Mouse (Mus musculus): ENCODE data around the gene Psmb3. TPM values are rescaled to one million over a fixed set of nuclear protein-coding genes. Genes with fewer than 3 reads are reported as not detected.
"Not testable (repeated sequence)": the region's sequence is repeated elsewhere in the genome, so short reads cannot be mapped to it uniquely, and the experiment has no call there.

Gene Psmb3
- total RNA-seq, 2 experiments from 2014 or later, result 146 to 154 TPM

DNA sequence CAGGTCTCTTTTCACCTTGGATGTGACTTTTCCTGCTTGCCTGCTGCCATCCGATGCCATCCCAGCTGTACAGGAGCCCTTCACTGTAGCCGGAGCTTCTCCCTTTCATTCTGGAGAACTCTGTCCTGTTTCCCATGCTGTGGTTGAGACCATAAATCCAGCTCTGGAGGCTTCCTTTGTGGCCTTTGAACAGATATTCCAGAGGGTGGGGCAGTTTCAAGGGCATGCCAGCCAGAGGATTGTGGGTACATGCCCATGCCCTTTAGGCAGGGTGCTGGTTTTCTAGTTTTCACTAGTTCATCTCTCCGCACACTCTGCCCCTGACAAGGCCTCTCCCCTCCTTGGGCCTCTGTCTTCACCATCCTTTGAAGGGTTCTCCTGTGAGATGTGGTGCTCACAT lies 16.1 kb upstream of the Psmb3 start:
- intact Hi-C loops (cut with DNase I; ENCODE audit: low total_unique reads), result no loop called here
- no peak for DNase-seq

DNA sequence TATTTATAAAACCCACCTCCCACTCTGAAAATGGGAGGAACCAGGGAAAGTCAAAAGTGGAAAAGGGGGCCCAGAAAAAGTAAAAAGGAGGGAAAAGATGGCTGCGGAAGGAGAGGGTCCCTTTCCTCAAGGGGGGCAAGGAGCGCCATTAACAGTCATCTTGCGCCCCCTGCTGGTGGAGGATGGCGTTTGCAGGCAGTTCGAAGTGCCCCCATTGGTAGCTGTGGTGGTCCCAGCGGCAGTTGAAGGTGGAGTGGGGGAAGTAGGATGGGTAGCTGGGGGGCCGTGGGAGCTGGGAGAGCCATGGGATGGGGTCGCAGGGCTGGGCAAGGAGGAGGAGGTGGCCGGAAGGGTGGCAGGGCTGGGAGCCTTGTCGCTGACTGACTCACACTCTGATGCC lies 13.3 kb upstream of the Psmb3 start:
- intact Hi-C loops (cut with DNase I; ENCODE audit: low total_unique reads), result loop anchor here (2.0 kb wide), 2 partner anchors 43 to 49 kb away; no protein-coding TSS in a partner anchor
- peak; percentile 57 for DNase-seq

DNA sequence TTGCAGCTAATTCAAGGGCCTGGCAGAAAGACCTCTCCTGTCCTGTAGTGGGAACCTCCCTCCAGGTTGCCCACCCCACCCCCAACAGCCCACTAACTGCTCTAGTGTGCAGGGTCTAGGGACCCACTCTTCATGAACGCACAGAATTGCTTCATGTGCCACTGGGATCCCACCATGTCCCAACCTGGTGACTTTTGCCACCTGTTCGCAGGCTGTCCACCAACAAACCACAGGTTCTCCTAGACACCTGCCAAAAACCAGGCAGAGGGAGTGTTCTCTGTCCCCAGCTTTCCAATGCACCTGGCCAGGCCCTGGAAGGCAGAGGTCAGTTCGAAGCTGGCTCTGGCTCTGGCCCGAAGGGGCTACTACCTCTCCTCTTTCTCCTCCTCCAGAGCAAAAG lies 8.8 kb upstream of the Psmb3 start:
- DNase-seq, result no peak
- intact Hi-C loops (cut with DNase I; ENCODE audit: low total_unique reads), result no loop called here

DNA sequence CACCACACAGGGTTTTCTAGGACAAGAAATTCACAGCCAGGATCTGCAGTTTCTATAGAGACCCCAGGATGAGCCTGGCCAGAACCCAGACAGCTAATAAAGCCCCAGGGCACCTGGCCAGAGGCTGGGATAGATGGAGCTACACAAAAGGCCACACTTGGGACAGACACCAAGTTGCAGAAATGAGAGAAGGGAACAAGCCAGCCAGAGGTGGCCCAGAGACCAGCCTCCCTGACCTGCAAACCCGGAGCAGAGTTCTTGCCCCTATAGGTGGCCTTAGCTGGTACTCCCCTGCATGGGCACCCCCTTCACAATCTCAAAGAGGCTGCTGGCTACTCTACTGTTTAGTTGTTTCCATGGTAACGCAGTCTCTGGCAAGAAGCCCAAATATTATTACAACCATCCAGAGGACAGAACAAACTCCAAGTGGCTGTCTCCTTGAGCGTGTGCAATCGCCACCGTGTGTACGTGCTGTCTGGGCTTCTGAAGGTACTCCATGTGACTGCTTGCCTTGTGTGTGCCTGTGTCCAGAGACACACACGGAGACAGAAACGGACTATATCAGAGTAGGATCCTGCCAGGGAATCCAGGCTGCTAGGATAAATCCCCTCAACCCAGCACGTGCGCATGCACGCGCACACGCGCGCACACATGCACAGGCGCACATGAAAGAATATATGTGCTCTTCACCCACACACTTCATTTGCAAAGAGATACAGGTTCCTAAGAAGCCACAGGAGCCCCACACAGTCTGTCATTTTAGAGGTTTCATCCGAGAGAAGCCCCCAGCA lies 8.1 kb upstream of the Psmb3 start:
- intact Hi-C loops (cut with DNase I; ENCODE audit: low total_unique reads), result no loop called here
- DNase-seq, result no peak

DNA sequence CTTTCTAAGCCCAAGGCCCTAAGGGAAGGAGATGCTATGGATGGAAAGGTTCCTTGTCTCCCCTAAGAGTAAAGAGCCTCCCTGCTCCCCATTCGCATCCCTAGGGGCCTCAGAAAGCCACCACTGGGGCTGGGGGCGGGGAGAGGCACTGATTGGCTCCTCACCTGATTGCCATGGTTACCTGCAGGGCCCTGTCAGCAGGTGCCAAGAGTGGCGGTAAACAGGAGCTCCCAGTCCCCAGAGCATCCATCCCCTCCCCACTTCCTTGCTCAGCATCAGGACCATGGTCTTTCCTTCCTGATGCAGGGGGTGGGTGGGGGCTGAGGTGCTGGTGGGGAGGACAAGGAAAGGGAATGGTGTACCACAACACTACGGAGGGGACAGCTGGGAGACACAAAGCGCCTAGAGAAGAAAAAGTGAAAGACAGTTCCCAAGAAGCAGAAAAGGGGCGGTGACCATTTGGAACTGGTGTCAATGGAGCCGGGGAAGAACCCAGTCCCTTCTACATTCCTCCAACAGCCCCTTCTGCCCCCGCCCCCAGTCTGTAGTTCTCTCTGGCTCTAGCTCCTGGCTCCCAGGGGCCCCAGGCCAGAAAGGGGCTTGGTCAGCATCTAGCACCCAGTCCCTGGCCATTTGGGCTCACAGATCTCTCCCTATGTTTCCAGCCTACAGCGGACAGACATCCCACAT lies 7.3 kb upstream of the Psmb3 start:
- intact Hi-C loops (cut with DNase I; ENCODE audit: low total_unique reads), result no loop called here
- no peak for DNase-seq

DNA sequence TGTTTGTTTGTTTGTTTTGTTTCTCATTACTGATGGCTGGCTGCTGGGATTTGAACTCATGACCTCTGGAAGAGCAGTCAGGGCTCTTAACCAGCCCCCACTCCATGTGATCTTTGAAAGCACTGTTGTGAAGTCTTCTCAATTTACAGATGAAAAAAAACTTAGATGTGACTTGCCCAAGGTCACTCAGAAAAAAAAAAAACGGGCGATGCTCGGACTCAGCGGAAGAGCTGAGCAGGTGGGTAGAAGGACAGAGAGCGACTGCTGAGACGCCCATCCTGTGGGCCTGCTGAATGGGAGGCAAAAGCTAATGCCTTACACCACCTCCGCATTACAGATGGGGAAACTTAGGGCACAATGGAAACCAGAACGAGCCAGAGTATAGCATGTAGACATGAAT lies 6.5 kb upstream of the Psmb3 start:
- intact Hi-C loops (cut with DNase I; ENCODE audit: low total_unique reads), result no loop called here
- DNase-seq, result no peak

DNA sequence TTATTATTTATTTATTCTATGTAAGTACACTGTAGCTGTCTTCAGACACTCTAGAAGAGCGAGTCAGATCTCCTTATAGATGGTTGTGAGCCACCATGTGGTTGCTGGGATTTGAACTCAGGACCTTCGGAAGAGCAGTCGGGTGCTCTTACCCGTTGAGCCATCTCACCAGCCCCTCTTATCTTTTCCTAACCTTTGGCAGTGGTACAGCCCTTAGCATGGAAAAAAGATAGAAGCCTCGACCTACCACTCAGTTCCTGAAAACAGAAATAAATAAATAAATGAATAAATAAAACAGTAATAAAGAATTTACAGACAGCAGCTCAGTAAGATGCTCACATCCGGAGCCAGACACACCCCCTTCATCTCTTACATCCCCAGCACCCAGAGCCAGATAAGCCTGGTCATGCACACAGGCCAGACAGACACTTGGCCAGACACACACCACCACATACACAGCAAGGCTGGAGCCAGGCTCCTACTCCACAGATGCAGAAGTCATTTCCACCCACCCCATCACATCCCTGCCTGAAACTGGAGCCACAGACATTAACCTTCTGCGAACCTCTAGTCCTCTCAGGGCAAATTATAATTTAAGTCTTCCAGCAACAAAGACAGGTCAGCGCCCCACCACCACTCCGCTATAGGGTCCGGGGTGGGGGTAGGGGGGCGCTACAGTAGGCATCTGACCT lies 5.9 kb upstream of the Psmb3 start:
- no peak for DNase-seq
- intact Hi-C loops (cut with DNase I; ENCODE audit: low total_unique reads), result no loop called here

DNA sequence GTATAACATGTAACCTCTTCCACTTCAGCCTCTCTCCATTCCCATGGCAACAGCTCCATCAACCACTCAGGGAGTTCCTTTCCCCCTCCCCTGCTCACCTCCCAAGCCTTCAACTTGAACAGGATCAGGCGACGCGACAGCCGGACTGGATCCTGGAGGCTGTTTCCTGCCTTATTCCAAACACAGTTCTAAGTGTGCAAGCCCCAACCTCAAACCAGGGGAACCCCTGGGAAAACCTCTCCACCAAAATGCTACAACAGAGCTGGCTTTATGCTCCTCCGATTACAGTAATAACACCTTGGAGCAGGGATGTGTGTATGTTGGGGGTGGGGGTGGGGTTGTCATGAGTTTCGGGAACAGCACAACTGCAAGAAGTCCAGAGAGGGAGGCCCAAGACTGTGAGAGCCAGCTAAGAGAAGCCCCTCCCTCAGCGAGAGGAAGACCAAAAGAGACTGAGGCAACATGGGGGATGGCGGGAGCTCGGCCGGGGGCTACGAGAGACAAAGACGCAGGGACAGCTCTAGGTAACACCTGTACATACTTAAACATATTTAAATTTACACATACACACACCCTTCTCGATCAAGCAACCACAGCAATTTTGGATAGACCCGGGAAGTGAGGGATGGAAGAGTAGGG lies 5.2 kb upstream of the Psmb3 start:
- intact Hi-C loops (cut with DNase I; ENCODE audit: low total_unique reads), result no loop called here

DNA sequence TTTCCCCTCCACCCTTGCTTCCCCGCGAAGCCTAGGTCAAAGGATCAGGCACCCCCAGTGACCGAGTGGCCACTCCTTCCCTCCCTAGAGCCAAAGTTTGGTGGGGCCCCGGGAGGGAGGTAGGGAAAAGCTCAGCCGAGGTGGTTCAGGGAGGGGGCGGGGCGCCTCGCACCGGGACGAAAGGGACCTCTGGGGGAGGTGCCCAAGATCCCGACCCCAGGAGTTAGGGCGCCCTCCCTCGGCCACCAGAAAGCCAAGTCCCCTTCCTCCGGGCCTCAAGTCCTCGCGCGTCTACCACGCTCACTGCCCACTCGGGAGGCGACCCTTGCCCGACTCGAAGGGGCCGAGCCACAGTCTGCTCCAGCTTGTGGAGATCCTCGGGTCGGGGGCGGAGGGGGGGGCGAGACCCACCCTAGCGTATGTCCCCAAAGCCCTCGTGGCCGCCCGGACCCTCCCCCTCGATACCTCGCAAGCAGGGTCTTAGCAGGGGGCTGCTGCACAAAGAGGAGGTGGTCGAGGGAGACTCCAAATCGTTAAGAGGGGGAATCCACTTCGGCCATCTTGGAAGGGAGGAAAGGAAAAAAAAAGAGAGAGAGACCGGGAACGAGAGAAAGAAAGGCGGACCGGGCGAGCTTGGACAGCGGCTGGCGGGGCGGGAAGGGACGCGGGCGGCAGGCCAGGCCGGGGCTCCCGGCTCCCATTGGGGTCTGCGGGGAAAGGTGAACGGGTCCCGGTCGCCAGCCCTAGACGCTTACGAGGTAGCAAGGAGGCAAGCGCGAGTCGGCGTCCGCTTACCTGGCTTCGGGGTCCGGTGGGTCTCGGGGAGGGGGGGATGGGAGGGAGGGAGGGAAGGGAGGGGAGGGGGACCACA lies 4.2 kb upstream of the Psmb3 start:
- intact Hi-C loops (cut with DNase I; ENCODE audit: low total_unique reads), result no loop called here
- DNase-seq, result peak; percentile 80

More for the DNA sequence above, 5.2 kb upstream of the Psmb3 start:
- no peak for DNase-seq

DNA sequence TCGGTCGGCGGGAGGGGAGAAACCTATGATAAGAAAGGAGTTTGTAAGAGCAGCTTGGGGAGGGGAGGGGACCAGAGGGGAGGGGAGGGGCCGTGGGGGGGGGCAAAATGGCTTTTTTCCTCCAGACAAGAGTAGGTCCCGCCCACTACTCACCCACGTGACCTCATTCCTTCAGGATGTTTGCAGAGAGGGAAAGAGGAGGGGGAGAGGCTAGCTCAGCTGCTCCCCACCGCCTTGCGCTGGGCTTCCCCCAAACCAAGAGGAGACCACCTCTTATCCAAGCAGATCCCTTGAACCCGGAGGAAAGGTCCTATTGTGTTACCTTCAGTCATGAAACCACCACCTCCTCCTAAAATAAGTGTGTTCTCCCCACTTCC lies 3.6 kb upstream of the Psmb3 start:
- intact Hi-C loops (cut with DNase I; ENCODE audit: low total_unique reads), result no loop called here

DNA sequence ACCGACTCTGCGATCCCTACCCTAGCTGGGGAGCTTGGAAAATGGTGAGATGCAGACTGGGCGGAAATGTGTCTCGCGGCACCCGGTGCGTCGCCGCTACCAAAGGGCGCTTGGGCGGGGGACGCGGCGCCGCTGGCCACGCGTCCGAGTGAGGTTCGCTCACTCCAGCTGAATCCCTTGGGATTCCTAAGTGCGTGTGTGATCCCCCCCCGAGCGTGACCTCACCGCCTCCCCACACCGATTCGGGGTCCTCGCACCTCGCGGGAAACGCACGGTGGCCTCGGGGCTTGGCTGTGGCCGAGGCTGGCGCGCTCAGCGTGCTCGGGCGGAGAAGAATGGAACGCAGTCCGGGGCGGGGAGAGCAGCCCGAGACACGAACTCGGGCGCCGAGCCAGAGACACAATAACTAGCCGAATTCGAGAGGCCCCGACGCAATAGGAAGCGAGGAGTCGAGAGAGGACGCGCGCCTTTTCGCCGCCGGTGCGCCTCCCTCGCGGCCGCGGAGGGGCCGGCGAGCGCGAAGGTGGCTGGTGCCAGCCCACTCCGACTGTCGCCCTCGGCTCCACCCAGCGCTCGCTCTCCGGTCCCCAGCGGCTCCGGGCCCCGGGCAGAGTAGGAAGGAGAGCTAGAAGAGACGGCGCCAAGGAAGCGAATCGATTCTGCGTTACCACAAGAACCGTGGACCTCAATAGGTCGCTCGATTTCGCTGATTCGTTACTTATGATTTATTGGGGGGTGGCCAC lies 3.0 kb upstream of the Psmb3 start, which contains the start of gene Pcgf2:
Gene Pcgf2, minus strand, starts transcription at position 495 of the 743 bp plus-strand sequence.
- intact Hi-C loops (cut with DNase I; ENCODE audit: low total_unique reads), result no loop called here
- DNase-seq, result peak; percentile 87

More for the DNA sequence above, 3.6 kb upstream of the Psmb3 start:
- peak; percentile 88 for DNase-seq

DNA sequence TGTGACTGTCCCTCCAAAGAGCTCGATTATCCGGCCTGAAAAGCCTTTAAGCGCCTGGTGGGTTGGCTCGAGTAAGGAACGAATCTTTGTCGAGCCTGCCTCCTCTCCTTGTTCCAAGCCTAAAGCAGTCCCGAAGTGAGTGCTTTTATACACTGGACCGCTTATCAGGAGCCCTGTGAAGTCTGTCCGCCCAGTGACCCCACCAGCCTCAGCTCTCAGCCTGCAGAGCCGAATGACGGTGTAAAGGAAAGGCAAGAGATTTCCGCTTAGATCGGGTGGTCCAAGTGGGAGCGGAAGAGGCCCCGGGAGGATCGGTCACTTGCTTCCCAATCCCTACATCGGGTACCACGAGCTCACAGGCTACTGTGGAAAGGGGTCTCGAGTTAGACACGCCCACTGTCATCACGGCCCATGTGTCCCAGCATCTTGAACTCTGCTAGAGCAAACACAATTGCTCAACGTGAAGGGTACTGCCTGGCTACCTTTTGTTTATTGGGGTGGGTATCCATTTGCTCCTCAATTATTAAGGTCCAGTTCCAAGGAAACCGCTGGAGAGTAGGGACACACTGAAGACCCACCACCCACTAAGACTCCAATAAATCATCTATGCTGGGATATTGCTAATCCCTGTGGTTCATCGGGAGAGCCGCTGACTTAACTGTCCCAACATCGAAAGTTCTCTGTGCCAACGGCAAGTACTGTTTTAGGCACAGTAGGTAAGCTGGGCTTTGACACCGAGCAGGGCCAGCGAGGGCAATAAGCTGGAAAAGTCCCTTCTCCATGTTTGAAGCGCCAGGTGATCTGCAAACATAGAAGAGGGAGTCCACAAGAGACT lies 2.2 kb upstream of the Psmb3 start:
- no peak for DNase-seq
- intact Hi-C loops (cut with DNase I; ENCODE audit: low total_unique reads), result no loop called here

DNA sequence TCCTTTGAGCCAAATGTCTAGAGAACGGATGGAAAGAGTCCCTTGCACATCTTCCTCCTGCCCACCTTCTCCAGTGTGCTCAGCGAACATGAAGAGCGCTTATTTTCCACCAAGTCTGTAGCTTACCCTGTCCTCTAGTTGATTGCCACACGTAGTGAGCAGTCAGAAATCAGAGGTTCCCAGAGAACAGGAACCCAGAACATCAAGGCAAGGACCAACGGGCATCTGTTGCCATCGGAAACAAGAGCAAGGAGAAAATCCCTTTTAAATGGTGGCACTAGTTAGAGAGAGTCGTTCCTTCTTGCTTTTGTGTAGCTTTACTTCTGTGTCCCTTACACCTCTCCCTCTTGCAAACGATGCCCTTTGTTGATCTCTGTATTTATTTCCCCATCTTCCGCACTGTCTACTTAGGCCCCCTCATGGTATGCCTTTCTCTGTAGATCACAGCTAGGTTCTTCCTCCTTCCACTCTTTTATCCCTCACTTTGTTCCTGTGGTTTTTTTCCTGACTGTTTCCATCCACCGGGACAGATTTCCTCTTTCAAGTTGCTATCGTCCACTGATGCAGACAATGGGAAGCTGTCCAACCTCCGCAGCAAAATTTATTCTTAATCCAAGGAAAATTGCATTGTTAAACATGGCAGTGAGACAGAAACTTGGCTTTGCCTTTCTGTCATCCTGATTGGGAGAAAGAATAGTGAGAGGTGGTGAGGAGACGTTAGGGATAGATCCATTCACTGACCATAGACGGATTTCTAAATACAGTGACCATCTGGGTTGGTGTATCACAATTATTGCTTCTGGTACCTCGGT lies 1.4 kb upstream of the Psmb3 start:
- intact Hi-C loops (cut with DNase I; ENCODE audit: low total_unique reads), result no loop called here
- DNase-seq, result no peak

DNA sequence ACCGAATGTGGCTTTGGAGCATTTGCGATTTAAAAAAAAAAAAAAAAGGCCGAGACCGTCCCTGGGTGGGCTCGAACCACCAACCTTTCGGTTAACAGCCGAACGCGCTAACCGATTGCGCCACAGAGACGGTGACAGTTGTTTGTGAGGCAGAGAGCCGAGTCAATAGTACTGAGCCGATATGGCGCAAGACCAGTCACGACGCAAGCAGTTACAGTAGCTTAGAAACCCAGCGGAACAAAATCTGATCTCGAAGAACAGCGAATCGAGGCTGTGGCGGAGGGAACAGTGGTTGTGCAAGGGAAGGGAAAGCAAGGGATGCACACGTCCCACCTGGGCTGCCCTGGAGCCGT lies 830 bp upstream of the Psmb3 start:
- intact Hi-C loops (cut with DNase I; ENCODE audit: low total_unique reads), result no loop called here
- peak; percentile 83 for DNase-seq

DNA sequence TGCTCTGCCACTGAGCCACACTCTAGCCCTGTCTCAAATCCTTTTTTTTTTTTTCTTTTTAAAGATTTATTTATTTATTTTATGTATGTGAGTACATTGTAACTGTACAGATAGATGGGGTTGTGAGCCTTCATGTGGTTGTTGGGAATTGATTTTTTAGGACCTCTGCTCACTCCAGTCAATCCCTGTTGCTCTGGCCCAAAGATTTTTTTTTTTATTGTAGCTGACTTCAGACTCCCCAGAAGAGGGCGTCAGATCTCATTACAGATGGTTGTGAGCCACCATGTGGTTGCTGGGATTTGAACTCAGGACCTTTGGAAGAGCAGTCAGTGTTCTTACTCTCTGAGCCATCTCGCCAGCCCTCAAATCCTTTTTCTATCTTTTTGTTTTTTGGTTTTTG lies 6.9 kb downstream of the Psmb3 start:
- intact Hi-C loops (cut with DNase I; ENCODE audit: low total_unique reads); DNase-seq: not testable (repeated sequence)

DNA sequence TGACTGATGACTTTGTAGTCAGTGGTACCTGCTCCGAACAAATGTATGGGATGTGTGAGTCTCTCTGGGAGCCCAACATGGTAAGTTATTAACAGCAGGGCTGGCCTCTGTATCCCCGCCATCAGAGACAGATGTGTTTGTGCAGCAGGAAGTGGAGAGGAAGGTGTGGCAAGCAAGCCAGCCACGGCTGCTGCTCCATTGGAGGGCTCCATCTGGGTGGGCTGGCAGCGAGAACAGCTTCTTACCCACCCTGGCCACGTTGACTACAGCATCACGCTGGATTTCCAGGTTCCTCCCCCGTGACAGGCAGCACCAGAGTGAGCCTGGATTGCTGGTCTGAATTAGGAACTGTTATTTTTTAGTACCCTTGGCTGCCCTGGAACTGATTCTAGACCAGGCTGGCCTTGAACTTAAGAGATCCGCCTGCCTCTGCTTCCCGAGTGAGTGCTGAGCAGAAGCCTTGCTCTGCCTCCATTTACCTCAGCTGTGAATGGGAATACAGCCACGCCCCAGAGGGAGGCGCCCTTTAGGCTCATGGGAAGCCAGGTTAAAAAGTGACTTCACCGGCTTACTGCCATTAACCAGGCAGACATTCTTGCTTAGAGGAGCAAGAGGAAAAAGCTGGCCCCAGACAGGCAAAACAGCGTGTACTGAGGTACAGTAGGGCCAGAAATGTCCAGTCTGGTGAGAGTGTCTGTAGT lies 8.2 kb downstream of the Psmb3 start:
- intact Hi-C loops (cut with DNase I; ENCODE audit: low total_unique reads), result no loop called here
- no peak for DNase-seq
